Comparison of ENCODE assay signal across 10 mouse cellular contexts in the genomic region with DNA sequence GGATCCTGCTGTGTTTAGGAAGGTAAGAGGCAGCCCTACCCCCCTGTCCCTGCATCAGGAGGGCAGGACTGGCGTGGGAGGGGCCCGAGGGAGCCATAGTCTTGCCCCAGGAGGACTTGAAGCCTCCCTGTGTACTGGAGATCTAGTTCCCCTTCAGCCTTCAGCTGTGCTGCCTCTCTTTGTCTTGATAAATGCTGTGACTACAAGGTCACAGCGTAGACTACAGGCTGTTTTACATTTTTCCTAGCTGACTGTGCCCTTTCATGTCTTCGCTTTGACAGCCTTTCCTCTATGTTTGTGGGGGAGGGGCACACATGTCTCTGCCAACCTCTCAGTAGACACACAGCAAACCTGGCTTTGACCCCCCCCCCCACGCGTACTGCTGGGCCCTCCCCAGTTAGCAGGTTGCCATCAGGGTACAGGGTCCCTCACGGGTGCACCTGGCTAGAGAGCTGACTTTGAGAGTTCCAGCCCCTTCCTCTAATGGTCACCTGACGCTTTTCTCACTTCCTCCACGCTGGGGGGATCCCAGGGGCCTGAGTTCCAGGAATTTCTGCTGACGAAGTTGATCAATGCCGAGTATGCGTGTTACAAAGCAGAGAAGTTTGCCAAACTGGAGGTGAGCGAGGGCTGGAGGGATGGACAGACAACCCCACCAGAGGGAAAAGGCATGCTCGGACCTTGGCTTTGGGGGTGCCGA. TPM values are rescaled to one million over a fixed set of nuclear protein-coding genes. Genes with fewer than 3 reads are reported as not detected.
DNase-seq lines count a peak whose midpoint lies in the region; ATAC-seq and TF ChIP-seq lines count a peak whose summit lies in the region.
"Had no signal": no experiment of that assay in that cellular context is flagged by ENCODE, and none has a peak within 500 bp of the region (broad histone marks: within the 10 kb centered on the region; RNA-seq: fewer than 3 reads in every experiment).

No protein-coding gene starts in this region.

- H3K4me1 ChIP-seq in ES-E14 (ENCODE audit: control insufficient read depth in 2 of 2, insufficient read depth in 2 of 2, low read length in 2 of 2, poor library complexity in 1 of 2): peaks cover 4 to 45% of the 10 kb centered on the region in 2 experiments
- H3K4me1 ChIP-seq in forebrain, postnatal 0 days (ENCODE audit: insufficient read depth): 0 out of 2 replicates have a peak, but pooled peaks cover 7% of the 10 kb centered on the region
- H3K4me1 ChIP-seq in midbrain, embryonic 15.5 days: peaks cover 32% of the 10 kb centered on the region

- WGBS in forebrain, postnatal 0 days: 37% methylated on average over 15 of the region's 15 CpGs
- whole genome bisulfite sequencing in midbrain, embryonic 15.5 days: 35% methylated on average over 15 of the region's 15 CpGs

- no peak for DNase-seq in ES-E14 (ENCODE audit: low read depth, low spot score)
- peak; percentile 84 for DNase-seq in adrenal gland, postnatal 14 days
- DNase-seq in forebrain, postnatal 0 days: no peak
- DNase-seq in T-cell, adult 2 months (ENCODE audit: low spot score): no peak
- no peak for DNase-seq in Muller cell, postnatal 12 days (ENCODE audit: inconsistent ontology term)
- no peak for DNase-seq in urinary bladder, postnatal 14 days (ENCODE audit: low spot score)
- DNase-seq: lung, postnatal 14 days had no signal

- no peaks in the 10 kb centered on the region for H3K27me3 ChIP-seq in forebrain, postnatal 0 days (ENCODE audit: insufficient read depth, low read length)
- H3K27me3 ChIP-seq in midbrain, embryonic 15.5 days (replicated peaks): no peaks in the 10 kb centered on the region; the same call in 1 of the 2 replicates

- peak overlapping the region; percentile 49 to 68; a peak in 3 of 4 replicates for H3K4me3 ChIP-seq in ES-E14 (ENCODE audit: insufficient read depth in 1 of 2, low read depth in 1 of 2, low read length in 2 of 2, poor library complexity in 1 of 2, severe bottlenecking in 1 of 2)
- H3K4me3 ChIP-seq in forebrain, postnatal 0 days (ENCODE audit: low read depth, low read length): no peak overlapping the region
- H3K4me3 ChIP-seq in midbrain, embryonic 15.5 days: no peak overlapping the region
- H3K4me3 ChIP-seq: erythroblast, embryonic 14.5 days had no signal

- no peak; the same call in 1 of the 2 replicates for TF ChIP-seq CTCF in forebrain, postnatal 0 days (IDR thresholded peaks at IDR 0.05; ENCODE audit: low read depth)

- ATAC-seq in forebrain, postnatal 0 days: peak; percentile 58
- 0 out of 2 replicates have a peak, but pooled peaks have one; percentile 8 for ATAC-seq in midbrain, embryonic 15.5 days (replicated peaks)

- in situ Hi-C loops in ES-E14 (cut with MboI; ENCODE audit: low sequenced_read_pairs in 2 of 2, unreplicated experiment in 2 of 2): no loop called here

- no peaks in the 10 kb centered on the region for H3K9me3 ChIP-seq in ES-E14 (ENCODE audit: control insufficient read depth, insufficient read depth, low read depth, low read length)
- H3K9me3 ChIP-seq in forebrain, postnatal 0 days (ENCODE audit: low read length): no peaks in the 10 kb centered on the region
- H3K9me3 ChIP-seq in midbrain, embryonic 15.5 days: no peaks in the 10 kb centered on the region

- H3K27ac ChIP-seq in ES-E14 (ENCODE audit: insufficient read depth, low read depth, low read length, poor library complexity, severe bottlenecking): peak overlapping the region; percentile 61; the same call in 1 of the 2 replicates
- H3K27ac ChIP-seq in forebrain, postnatal 0 days (ENCODE audit: low read depth, low read length): peak overlapping the region; percentile 42
- H3K27ac ChIP-seq in midbrain, embryonic 15.5 days: peak overlapping the region; percentile 80
- H3K27ac ChIP-seq: kidney, postnatal 0 days had no signal

- H3K4me2 ChIP-seq in forebrain, postnatal 0 days (ENCODE audit: low read depth): no peak overlapping the region
- no peak overlapping the region; the same call in 1 of the 2 replicates for H3K4me2 ChIP-seq in midbrain, embryonic 15.5 days

- peaks cover 8% of the 10 kb centered on the region; the same call in 1 of the 2 replicates for H3K36me3 ChIP-seq in ES-E14 (ENCODE audit: control insufficient read depth, insufficient read depth, low read length, poor library complexity, severe bottlenecking)
- H3K36me3 ChIP-seq in forebrain, postnatal 0 days (ENCODE audit: insufficient read depth): peaks cover 15% of the 10 kb centered on the region; the same call in 1 of the 2 replicates
- no peaks in the 10 kb centered on the region for H3K36me3 ChIP-seq in midbrain, embryonic 15.5 days (replicated peaks)

- peak overlapping the region; percentile 54 for H3K9ac ChIP-seq in ES-E14 (ENCODE audit: insufficient read depth, low read depth, low read length, poor library complexity, severe bottlenecking)
- peak overlapping the region; percentile 41; the same call in 1 of the 2 replicates for H3K9ac ChIP-seq in forebrain, postnatal 0 days
- peak overlapping the region; percentile 13; the same call in 1 of the 2 replicates for H3K9ac ChIP-seq in midbrain, embryonic 15.5 days

TF ChIP-seq in ES-E14, 5 proteins besides CTCF, POLR2A, EP300 and RAD21:
- TF ChIP-seq CHD2 (IDR thresholded peaks at IDR 0.05; ENCODE audit: low read depth, low read length) (no peak), HCFC1 (IDR thresholded peaks at IDR 0.05; ENCODE audit: borderline replicate concordance, insufficient read depth, low read length) (no peak), MAFK (IDR thresholded peaks at IDR 0.05; ENCODE audit: insufficient read depth, low read depth, low read length) (peak; percentile 28; the same call in 1 of the 2 replicates)

RNA-seq across cellular contexts. Expression of gene Rap1gap, which starts 55.0 kb away (rescaled TPM):
- 13.4 and 28.4 TPM in 2 replicates for total RNA-seq in ES-E14 (2012; rRNA removed)
- 40.8 and 44.9 TPM in 2 replicates for total RNA-seq in adrenal gland, postnatal 14 days (2021)
- total RNA-seq in forebrain, postnatal 0 days (2014; rRNA removed): 113 and 128 TPM in 2 replicates
- 63.9 and 74.3 TPM in 2 replicates for polyA plus RNA-seq in forebrain, postnatal 0 days (2015; fragmentation: Nextera tagmentation; extraction: Ambion mirVana)
- 85.7 and 88.1 TPM in 2 replicates for polyA plus RNA-seq in midbrain, embryonic 15.5 days (2015; fragmentation: Nextera tagmentation; extraction: Ambion mirVana)

Comparison
In these comparisons a context has a peak if more than half of its experiments do, and no peak if none do; other contexts are left out.
1. H3K4me3 ChIP-seq: peak in ES-E14 (2 of 2); none in forebrain, postnatal 0 days (single experiment) and midbrain, embryonic 15.5 days (single experiment).
2. Peak in every context shown above with its lines, with median percentiles within 50 percentile points of each other: H3K27ac ChIP-seq and H3K9ac ChIP-seq.